In genomic region chr7:66449971-66450752, GRCm38 (mm10) we compare ENCODE assay signal across 7 mouse cellular contexts. TPM values are rescaled to one million over a fixed set of nuclear protein-coding genes. Genes with fewer than 3 reads are reported as not detected.
DNase-seq lines count a peak whose midpoint lies in the region; ATAC-seq and TF ChIP-seq lines count a peak whose summit lies in the region.

No protein-coding gene starts in this region.

- no peak overlapping the region for H3K4me3 ChIP-seq in CH12.LX (replicated peaks in 1 of 3; ENCODE audit: low read depth in 2 of 3, low read length in 2 of 3, poor library complexity in 1 of 3)
- H3K4me3 ChIP-seq in intestine, embryonic 14.5 days (ENCODE audit: low read depth, low read length), result peak overlapping the region; percentile 24

- TF ChIP-seq EP300 in CH12.LX (IDR thresholded peaks at IDR 0.05; ENCODE audit: low read length), result no peak

- TF ChIP-seq POLR2A in CH12.LX (IDR thresholded peaks at IDR 0.05; ENCODE audit: low read depth, low read length), result no peak

- peak; percentile 82 for DNase-seq in 416B (ENCODE audit: low read depth)
- DNase-seq in CH12.LX (ENCODE audit: extremely low read depth), result no peak
- DNase-seq in fibroblast of lung, adult 2 months (ENCODE audit: low read depth), result peak; percentile 44
- DNase-seq in intestine, embryonic 14.5 days (ENCODE audit: low spot score), result peak; percentile 61
- DNase-seq in layer of hippocampus, adult 11-12 months (ENCODE audit: low spot score), result no peak
- DNase-seq in thymus, postnatal 25 days, result no peak

- H3K4me1 ChIP-seq in CH12.LX (ENCODE audit: control insufficient read depth in 1 of 2, insufficient read depth in 2 of 2), result no peaks in the 10 kb centered on the region
- peaks cover 10% of the 10 kb centered on the region for H3K4me1 ChIP-seq in intestine, embryonic 14.5 days (replicated peaks; ENCODE audit: control insufficient read depth, insufficient read depth, low read length)

- peak; percentile 56; the same call in 1 of the 2 replicates for ATAC-seq in intestine, embryonic 14.5 days (replicated peaks; ENCODE audit: low FRiP score, low TSS enrichment, low read depth)
- peak; percentile 92 for ATAC-seq in megakaryocyte-erythroid progenitor cell, adult 5-6 weeks (replicated peaks; ENCODE audit: low FRiP score, low TSS enrichment, poor library complexity, severe bottlenecking)

- TF ChIP-seq CTCF in CH12.LX (conservative IDR thresholded peaks at IDR 0.05 in 1 of 2, IDR thresholded peaks at IDR 0.05 in 1 of 2; ENCODE audit: low read depth in 2 of 2, low read length in 2 of 2), result no peak

- no peaks in the 10 kb centered on the region for H3K36me3 ChIP-seq in CH12.LX (replicated peaks in 1 of 2; ENCODE audit: control insufficient read depth in 1 of 2, insufficient read depth in 1 of 2, low read length in 1 of 2)
- H3K36me3 ChIP-seq in intestine, embryonic 14.5 days (ENCODE audit: control insufficient read depth, insufficient read depth, low read length), result no peaks in the 10 kb centered on the region

- TF ChIP-seq RAD21 in CH12.LX (IDR thresholded peaks at IDR 0.05; ENCODE audit: low read depth, low read length), result no peak

- H3K9me3 ChIP-seq in CH12.LX (replicated peaks; ENCODE audit: low read length), result no peaks in the 10 kb centered on the region
- H3K9me3 ChIP-seq in intestine, embryonic 14.5 days (ENCODE audit: control insufficient read depth, low read length), result no peaks in the 10 kb centered on the region

- no peak overlapping the region; the same call in 1 of the 2 replicates for H3K9ac ChIP-seq in CH12.LX (ENCODE audit: insufficient read depth, low read depth)
- H3K9ac ChIP-seq in intestine, embryonic 14.5 days (ENCODE audit: low read length), result no peak overlapping the region; the same call in 1 of the 2 replicates

- WGBS in intestine, embryonic 14.5 days, result 8% methylated on average over 15 of the region's 16 CpGs

- no peaks in the 10 kb centered on the region for H3K79me2 ChIP-seq in CH12.LX (replicated peaks; ENCODE audit: control insufficient read depth, extremely low read depth, insufficient read depth, poor library complexity, severe bottlenecking)

- in situ Hi-C loops in CH12.LX (cut with MboI; ENCODE audit: low pct_ligation_motif_present, low pct_unique_long_range_greater_than_20kb, low sequenced_read_pairs), result loop anchor here (25.0 kb wide), 1 partner anchor 1187 kb away; the partner anchor contains the start of genes Lrrc28 and Ttc23

- dilution Hi-C loops in CH12.LX (cut with MboI; ENCODE audit: extremely low pct_ligation_motif_present, extremely low pct_unique_long_range_greater_than_20kb, low sequenced_read_pairs), result no loop called here

- peaks cover 51% of the 10 kb centered on the region for H3K27me3 ChIP-seq in CH12.LX (replicated peaks)
- no peaks in the 10 kb centered on the region for H3K27me3 ChIP-seq in intestine, embryonic 14.5 days (replicated peaks; ENCODE audit: control insufficient read depth, insufficient read depth, low read length)

- H3K4me2 ChIP-seq in CH12.LX (ENCODE audit: insufficient read depth, low read depth, poor library complexity, severe bottlenecking), result peak overlapping the region; percentile 93
- H3K4me2 ChIP-seq in intestine, embryonic 14.5 days (ENCODE audit: low read length), result peak overlapping the region; percentile 58

- H3K27ac ChIP-seq in CH12.LX (ENCODE audit: insufficient read depth, low read depth), result no peak overlapping the region
- H3K27ac ChIP-seq in intestine, embryonic 14.5 days (ENCODE audit: low read depth), result no peak overlapping the region

TF ChIP-seq in CH12.LX, 34 proteins besides CTCF, POLR2A, EP300 and RAD21:
- no peak for TF ChIP-seq ZNF384 (IDR thresholded peaks at IDR 0.05; ENCODE audit: low read depth, low read length)
- TF ChIP-seq MAFK (IDR thresholded peaks at IDR 0.05; ENCODE audit: insufficient replicate concordance, low read length), result no peak
- TF ChIP-seq KAT2A (IDR thresholded peaks at IDR 0.05; ENCODE audit: insufficient replicate concordance, low read length), result no peak
- no peak for TF ChIP-seq NRF1 (IDR thresholded peaks at IDR 0.05; ENCODE audit: low read depth, low read length)
- no peak for TF ChIP-seq IRF4 (IDR thresholded peaks at IDR 0.05; ENCODE audit: low read depth, low read length)
- no peak for TF ChIP-seq MAX (IDR thresholded peaks at IDR 0.05; ENCODE audit: low read length)
- no peak for TF ChIP-seq USF1 (IDR thresholded peaks at IDR 0.05; ENCODE audit: low read depth, low read length)
- TF ChIP-seq PAX5 (IDR thresholded peaks at IDR 0.05; ENCODE audit: low read length), result no peak
- no peak for TF ChIP-seq TCF12 (IDR thresholded peaks at IDR 0.05; ENCODE audit: low read depth, low read length)
- TF ChIP-seq USF2 (conservative IDR thresholded peaks at IDR 0.05; ENCODE audit: low read depth, low read length), result no peak
- no peak for TF ChIP-seq MAZ (IDR thresholded peaks at IDR 0.05; ENCODE audit: low read depth, low read length)
- TF ChIP-seq NELFE (IDR thresholded peaks at IDR 0.05; ENCODE audit: low read depth, low read length), result no peak
- no peak for TF ChIP-seq TBP (conservative IDR thresholded peaks at IDR 0.05; ENCODE audit: low read depth, low read length)
- TF ChIP-seq ELF1 (IDR thresholded peaks at IDR 0.05; ENCODE audit: low read depth, low read length), result no peak; the same call in 1 of the 2 replicates

RNA-seq across cellular contexts. Expression of gene Aldh1a3, which starts 22.8 kb away (rescaled TPM):
- total RNA-seq in CH12.LX (2012; rRNA removed) (1.0 and 6.2 TPM in 2 replicates), CH12.LX (2014; rRNA removed) (0.35 TPM in 1 of 2 replicates, not detected in the other)
- polyA plus RNA-seq in CH12.LX (2012; ENCODE audit: insufficient read length, low read depth), result 3.2 and 4.6 TPM in 2 replicates
- polyA plus RNA-seq in intestine, embryonic 14.5 days (2014; fragmentation: Nextera tagmentation; extraction: Ambion mirVana), result 8.4 and 8.5 TPM in 2 replicates
- total RNA-seq in megakaryocyte-erythroid progenitor cell, adult 5-6 weeks (2014; fragmentation: Nextera tagmentation), result 0.89 and 2.5 TPM in 2 replicates
- total RNA-seq in megakaryocyte-erythroid progenitor cell, adult 5-6 weeks (2017), result 0.30 and 1.9 TPM in 2 replicates

Comparison
In these comparisons a context has a peak if more than half of its experiments do, and no peak if none do; other contexts are left out.
1. DNase-seq: peak in 416B (single experiment), fibroblast of lung, adult 2 months (single experiment) and intestine, embryonic 14.5 days (single experiment); none in CH12.LX (single experiment), layer of hippocampus, adult 11-12 months (single experiment) and thymus, postnatal 25 days (single experiment).